Mouse (Mus musculus): ENCODE results near the gene Gfer. TPM values are rescaled to one million over a fixed set of nuclear protein-coding genes. Genes with fewer than 3 reads are reported as not detected.

The Gfer gene
- polyA plus RNA-seq, 1 experiment: not detected

DNA sequence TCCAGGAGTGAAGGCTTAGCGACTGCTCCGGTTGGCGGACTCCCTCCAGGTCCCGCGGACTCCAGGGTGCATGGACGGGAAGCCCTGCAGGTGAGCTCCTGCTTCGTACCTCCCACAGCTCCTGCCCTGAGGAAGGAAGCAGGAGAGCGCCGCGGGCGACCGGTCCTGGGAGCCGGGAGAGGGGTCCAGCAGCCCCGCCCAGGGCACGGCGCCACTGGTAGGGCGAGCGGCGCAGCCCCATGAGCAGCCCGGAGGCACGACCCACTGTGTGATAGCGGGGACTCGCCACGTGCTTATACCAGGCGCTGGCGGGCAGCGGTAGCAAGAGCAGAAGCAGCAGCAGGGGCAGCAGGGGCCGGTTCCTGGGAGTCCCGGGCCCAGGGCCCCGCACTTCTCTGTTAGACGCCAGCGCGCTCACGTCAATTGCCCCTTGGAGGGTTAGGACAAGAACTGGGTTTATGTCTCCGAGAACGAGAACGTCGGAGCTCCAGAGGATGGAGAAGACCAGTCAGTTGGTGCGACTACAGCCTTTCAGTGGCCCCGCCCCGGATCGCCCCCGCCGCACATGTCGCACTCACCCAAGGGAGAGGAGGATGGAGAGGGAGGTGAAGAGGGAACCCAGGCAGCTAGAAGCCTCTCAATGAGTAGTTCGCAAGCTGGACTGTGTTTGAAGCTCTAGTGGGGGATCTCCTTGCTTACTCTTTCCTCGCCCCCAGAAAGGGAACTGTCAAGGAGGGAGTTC lies 37.8 kb downstream of the Gfer start, which contains the start of gene Npw:
Gene Npw (minus strand): TSS at position 441 of the 742 bp plus-strand sequence.
- no peak within 1 kb of the TSS for H3K27ac ChIP-seq (ENCODE audit: insufficient read depth, low read depth, low read length)
- WGBS: 3% methylated on average over 47 of the region's 47 CpGs
- H3K4me1 ChIP-seq (ENCODE audit: control insufficient read depth, insufficient read depth, low read length): peaks cover 15% of the 10 kb centered on the region
- TF ChIP-seq POLR2A (IDR thresholded peaks at IDR 0.05; ENCODE audit: insufficient read depth, low read depth, low read length) (no peak), CTCF (IDR thresholded peaks at IDR 0.05; ENCODE audit: insufficient read depth, low read depth, low read length) (no peak)
- 0 out of 2 replicates have a peak within 1 kb of the TSS, but pooled peaks have one; percentile 1 for H3K4me3 ChIP-seq (ENCODE audit: insufficient read depth, low read depth, low read length)

DNA sequence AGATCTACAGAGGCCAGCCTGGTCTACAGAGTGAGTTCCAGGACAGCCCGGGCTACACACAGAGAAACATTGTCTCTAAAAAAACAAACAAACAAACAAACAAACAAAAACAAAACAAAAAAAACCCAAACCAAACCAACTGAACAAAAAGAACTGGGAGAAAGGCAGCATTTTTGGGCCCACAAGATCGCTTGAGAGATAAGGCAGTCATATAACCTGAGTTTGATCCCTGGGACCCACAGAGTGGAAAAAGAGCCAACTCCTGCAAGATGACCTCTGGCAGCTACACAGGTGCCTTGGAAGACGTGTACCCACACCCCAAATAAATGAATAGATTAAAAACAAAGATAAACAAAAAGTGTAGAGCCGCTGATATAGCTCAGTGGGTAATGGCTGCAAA lies 41.0 kb downstream of the Gfer start:
- TF ChIP-seq POLR2A (IDR thresholded peaks at IDR 0.05; ENCODE audit: insufficient read depth, low read depth, low read length) (no peak), CTCF (IDR thresholded peaks at IDR 0.05; ENCODE audit: insufficient read depth, low read depth, low read length) (no peak)
- Histone ChIP-seq H3K4me1 (ENCODE audit: control insufficient read depth, insufficient read depth, low read length) (peaks cover 23% of the 10 kb centered on the region), H3K4me3 (ENCODE audit: insufficient read depth, low read depth, low read length) (no peak overlapping the region), H3K27ac (ENCODE audit: insufficient read depth, low read depth, low read length) (no peak overlapping the region)
- 83% methylated on average over 4 of the region's 4 CpGs for WGBS

GRCm38 (mm10) chr17:24653967-24654710 lies 41.8 kb downstream of the Gfer start:
- Histone ChIP-seq H3K4me3 (ENCODE audit: insufficient read depth, low read depth, low read length) (peak overlapping the region; percentile 14), H3K4me1 (ENCODE audit: control insufficient read depth, insufficient read depth, low read length) (peaks cover 24% of the 10 kb centered on the region), H3K27ac (ENCODE audit: insufficient read depth, low read depth, low read length) (no peak overlapping the region)
- no peak for TF ChIP-seq POLR2A (IDR thresholded peaks at IDR 0.05; ENCODE audit: insufficient read depth, low read depth, low read length)
- TF ChIP-seq CTCF (IDR thresholded peaks at IDR 0.05; ENCODE audit: insufficient read depth, low read depth, low read length): peak; percentile 94
- 3% methylated on average over 19 of the region's 19 CpGs for WGBS

DNA sequence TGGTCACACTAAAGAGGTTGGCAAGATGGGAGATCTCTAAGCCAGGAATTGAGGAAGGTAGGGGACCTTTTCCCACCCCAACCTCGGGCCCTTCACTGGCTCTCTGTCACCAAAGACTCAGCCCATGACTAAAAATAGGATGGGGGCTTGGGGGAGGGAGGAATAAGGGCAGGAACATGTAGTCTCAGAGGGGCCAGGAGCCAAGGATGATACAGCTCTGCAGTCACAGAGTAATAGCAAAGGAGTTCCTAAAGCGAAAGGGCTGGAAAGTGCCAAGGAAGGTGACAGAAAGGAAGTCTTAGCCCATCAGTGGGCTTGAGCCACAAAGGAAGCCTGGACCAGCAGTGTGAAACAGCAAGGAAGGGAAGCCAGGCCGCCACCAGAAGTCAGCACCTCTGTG lies 44.1 kb downstream of the Gfer start:
- TF ChIP-seq CTCF (IDR thresholded peaks at IDR 0.05; ENCODE audit: insufficient read depth, low read depth, low read length) (no peak), POLR2A (IDR thresholded peaks at IDR 0.05; ENCODE audit: insufficient read depth, low read depth, low read length) (no peak)
- no peak overlapping the region for H3K4me3 ChIP-seq (ENCODE audit: insufficient read depth, low read depth, low read length)
- WGBS: 80% methylated on average over 3 of the region's 3 CpGs
- peaks cover 29% of the 10 kb centered on the region for H3K4me1 ChIP-seq (ENCODE audit: control insufficient read depth, insufficient read depth, low read length)
- no peak overlapping the region for H3K27ac ChIP-seq (ENCODE audit: insufficient read depth, low read depth, low read length)

GRCm38 (mm10) chr17:24650766-24651165 lies 45.2 kb downstream of the Gfer start:
- no peak for TF ChIP-seq CTCF (IDR thresholded peaks at IDR 0.05; ENCODE audit: insufficient read depth, low read depth, low read length)
- TF ChIP-seq POLR2A (IDR thresholded peaks at IDR 0.05; ENCODE audit: insufficient read depth, low read depth, low read length): no peak
- H3K4me3 ChIP-seq (ENCODE audit: insufficient read depth, low read depth, low read length): peak overlapping the region; percentile 76; the same call in 1 of the 2 replicates
- 69% methylated on average over 4 of the region's 4 CpGs for WGBS
- H3K4me1 ChIP-seq (ENCODE audit: control insufficient read depth, insufficient read depth, low read length): peaks cover 35% of the 10 kb centered on the region
- peak overlapping the region; percentile 64; the same call in 1 of the 2 replicates for H3K27ac ChIP-seq (ENCODE audit: insufficient read depth, low read depth, low read length)

GRCm38 (mm10) chr17:24650070-24650616 lies 45.8 kb downstream of the Gfer start, which contains the start of gene Slc9a3r2:
Gene Slc9a3r2 (minus strand): TSS chr17:24650327.
- WGBS: 1% methylated on average over 39 of the region's 41 CpGs
- peaks cover 42% of the 10 kb centered on the region for H3K4me1 ChIP-seq (ENCODE audit: control insufficient read depth, insufficient read depth, low read length)
- H3K4me3 ChIP-seq (ENCODE audit: insufficient read depth, low read depth, low read length): peak within 1 kb of the TSS; percentile 76
- peak within 1 kb of the TSS; percentile 86 for H3K27ac ChIP-seq (ENCODE audit: insufficient read depth, low read depth, low read length)
- TF ChIP-seq CTCF (IDR thresholded peaks at IDR 0.05; ENCODE audit: insufficient read depth, low read depth, low read length) (no peak), POLR2A (IDR thresholded peaks at IDR 0.05; ENCODE audit: insufficient read depth, low read depth, low read length) (peak; percentile 28; the same call in 1 of the 2 replicates)

GRCm38 (mm10) chr17:24649581-24650069 lies 46.3 kb downstream of the Gfer start:
- no peak for TF ChIP-seq CTCF (IDR thresholded peaks at IDR 0.05; ENCODE audit: insufficient read depth, low read depth, low read length)
- Histone ChIP-seq H3K4me1 (ENCODE audit: control insufficient read depth, insufficient read depth, low read length) (peaks cover 47% of the 10 kb centered on the region), H3K4me3 (ENCODE audit: insufficient read depth, low read depth, low read length) (peak overlapping the region; percentile 76), H3K27ac (ENCODE audit: insufficient read depth, low read depth, low read length) (peak overlapping the region; percentile 86)
- WGBS: under 1% methylated on average over 35 of the region's 35 CpGs

DNA sequence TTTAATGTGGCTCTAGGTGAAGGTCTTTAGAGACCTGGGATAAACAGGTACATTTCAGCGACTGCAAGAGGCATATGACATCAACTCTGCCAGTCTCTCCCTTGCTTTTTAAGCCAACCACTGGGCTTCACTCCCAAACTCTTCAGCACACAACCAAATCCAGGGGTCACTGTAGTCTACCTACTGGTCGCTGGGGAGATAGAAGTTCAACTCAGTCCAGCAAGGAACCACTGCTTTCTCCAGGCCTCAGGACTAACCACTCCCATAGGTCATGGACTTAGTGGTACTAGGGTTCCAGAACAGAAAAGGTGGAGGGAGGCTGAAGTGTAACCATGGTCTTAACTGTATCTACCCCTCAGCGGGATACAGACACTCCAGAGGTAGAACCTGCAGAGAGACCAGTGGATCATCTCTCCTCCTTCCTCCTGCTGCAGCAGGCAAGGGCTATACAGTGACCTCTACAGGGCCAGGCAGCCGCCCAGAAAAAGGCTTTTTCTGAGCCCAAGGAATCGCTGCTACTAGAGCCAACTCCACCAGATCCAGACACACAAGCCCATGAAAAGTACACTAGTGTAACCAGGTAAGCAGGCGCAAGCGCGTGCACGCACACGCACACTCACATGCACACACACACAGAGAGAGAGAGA lies 47.1 kb downstream of the Gfer start:
- H3K4me1 ChIP-seq (ENCODE audit: control insufficient read depth, insufficient read depth, low read length): peaks cover 54% of the 10 kb centered on the region
- 69% methylated on average over 10 of the region's 10 CpGs for WGBS
- TF ChIP-seq CTCF (IDR thresholded peaks at IDR 0.05; ENCODE audit: insufficient read depth, low read depth, low read length) (no peak), POLR2A (IDR thresholded peaks at IDR 0.05; ENCODE audit: insufficient read depth, low read depth, low read length) (no peak)
- H3K27ac ChIP-seq (ENCODE audit: insufficient read depth, low read depth, low read length): peak overlapping the region; percentile 86
- H3K4me3 ChIP-seq (ENCODE audit: insufficient read depth, low read depth, low read length): peak overlapping the region; percentile 76

Data from olfactory bulb, adult 2 months (tissue).